Mouse (Mus musculus): ENCODE results near the gene Sgpl1. TPM values are rescaled to one million over a fixed set of nuclear protein-coding genes. Genes with fewer than 3 reads are reported as not detected.
A peak's percentile ranks its signal among the peaks of the same experiment; 100 is the strongest.

Gene Sgpl1
- total RNA-seq, 2 experiments from 2014 or later = 25.5 to 25.8 TPM

- Histone ChIP-seq H3K27ac (no peak overlapping the region), H3K4me3 (no peak overlapping the region)
- TF ChIP-seq CTCF (conservative IDR thresholded peaks at IDR 0.05) = no peak
- no peak for DNase-seq (ENCODE audit: low spot score in 2 of 2)
Measured at GRCm38 (mm10) chr10:61091866-61092265, 55.6 kb downstream of the Sgpl1 start.

GRCm38 (mm10) chr10:61089170-61090142 lies 58.0 kb downstream of the Sgpl1 start, which contains the start of gene Pcbd1:
Pcbd1 (plus strand) TSS chr10:61089331.
- no peak for TF ChIP-seq CTCF (conservative IDR thresholded peaks at IDR 0.05)
- no peak for DNase-seq (ENCODE audit: low spot score in 2 of 2)
- H3K4me3 ChIP-seq = peak within 1 kb of the TSS; percentile 48
- peak within 1 kb of the TSS; percentile 39; the same call in 1 of the 2 replicates for H3K27ac ChIP-seq

GRCm38 (mm10) chr10:61088468-61088867 lies 59.0 kb downstream of the Sgpl1 start:
- no peak for DNase-seq (ENCODE audit: low spot score in 2 of 2)
- TF ChIP-seq CTCF (conservative IDR thresholded peaks at IDR 0.05) = no peak
- Histone ChIP-seq H3K4me3 (no peak overlapping the region), H3K27ac (no peak overlapping the region)

GRCm38 (mm10) chr10:61086502-61086901 lies 61.0 kb downstream of the Sgpl1 start:
- H3K4me3 ChIP-seq = no peak overlapping the region
- no peak for DNase-seq (ENCODE audit: low spot score in 2 of 2)
- H3K27ac ChIP-seq = no peak overlapping the region
- TF ChIP-seq CTCF (conservative IDR thresholded peaks at IDR 0.05) = no peak

GRCm38 (mm10) chr10:61085364-61085763 lies 62.1 kb downstream of the Sgpl1 start:
- no peak overlapping the region for H3K27ac ChIP-seq
- no peak overlapping the region for H3K4me3 ChIP-seq
- no peak for TF ChIP-seq CTCF (conservative IDR thresholded peaks at IDR 0.05)
- DNase-seq (ENCODE audit: low spot score in 2 of 2) = no peak

GRCm38 (mm10) chr10:61080931-61081255 lies 66.6 kb downstream of the Sgpl1 start:
- no peak overlapping the region for H3K4me3 ChIP-seq
- H3K27ac ChIP-seq = no peak overlapping the region
- DNase-seq (ENCODE audit: low spot score in 2 of 2) = no peak
- no peak for TF ChIP-seq CTCF (conservative IDR thresholded peaks at IDR 0.05)

GRCm38 (mm10) chr10:61080227-61080930 lies 67.1 kb downstream of the Sgpl1 start:
- peak; percentile 49 to 61 for DNase-seq (ENCODE audit: low spot score in 2 of 2)
- Histone ChIP-seq H3K4me3 (peak overlapping the region; percentile 14), H3K27ac (no peak overlapping the region)
- TF ChIP-seq CTCF (conservative IDR thresholded peaks at IDR 0.05) = no peak

GRCm38 (mm10) chr10:61075607-61076006 lies 71.9 kb downstream of the Sgpl1 start:
- TF ChIP-seq CTCF (conservative IDR thresholded peaks at IDR 0.05) = no peak
- no peak for DNase-seq (ENCODE audit: low spot score in 2 of 2)
- no peak overlapping the region for H3K4me3 ChIP-seq

GRCm38 (mm10) chr10:61074643-61075042 lies 72.9 kb downstream of the Sgpl1 start:
- TF ChIP-seq CTCF (conservative IDR thresholded peaks at IDR 0.05) = no peak
- Histone ChIP-seq H3K27ac (no peak overlapping the region), H3K4me3 (no peak overlapping the region)
- no peak for DNase-seq (ENCODE audit: low spot score in 2 of 2)

More at GRCm38 (mm10) chr10:61075607-61076006, 71.9 kb downstream of the Sgpl1 start:
- no peak overlapping the region for H3K27ac ChIP-seq

- Histone ChIP-seq H3K27ac (no peak overlapping the region), H3K4me3 (no peak overlapping the region)
- TF ChIP-seq CTCF (conservative IDR thresholded peaks at IDR 0.05) = peak; percentile 100
- peak; percentile 24 to 71 for DNase-seq (ENCODE audit: low spot score in 2 of 2)
Measured at GRCm38 (mm10) chr10:61072324-61072723, 75.2 kb downstream of the Sgpl1 start.

- H3K27ac ChIP-seq = no peak overlapping the region
Measured at GRCm38 (mm10) chr10:61069248-61069647, 78.3 kb downstream of the Sgpl1 start.

GRCm38 (mm10) chr10:61068436-61069192 lies 78.9 kb downstream of the Sgpl1 start:
- H3K27ac ChIP-seq = no peak overlapping the region
- H3K4me3 ChIP-seq = no peak overlapping the region
- peak; percentile 55 to 73 for DNase-seq (ENCODE audit: low spot score in 2 of 2)
- TF ChIP-seq CTCF (conservative IDR thresholded peaks at IDR 0.05) = peak; percentile 87

More at GRCm38 (mm10) chr10:61069248-61069647, 78.3 kb downstream of the Sgpl1 start:
- TF ChIP-seq CTCF (conservative IDR thresholded peaks at IDR 0.05) = no peak
- DNase-seq (ENCODE audit: low spot score in 2 of 2) = no peak
- H3K4me3 ChIP-seq = no peak overlapping the region

Data from layer of hippocampus, adult 2 months (tissue).